Mouse (Mus musculus) urinary bladder, adult 18-20 months (tissue): ENCODE measurements at regions not wholly inside any gene's neighbourhood (a gene's known extent, or its start where the extent isn't known, plus 50 kb on each side); places are given as distances from the start of the nearest gene placed in this dataset.
A peak's percentile ranks its signal among the peaks of the same experiment; 100 is the strongest.

Source experiments
- DNase-seq, 2 experiments: peaks; one replicate each; pipeline ENCODE4 v3.0.0; 2022; ENCODE audit warnings: low spot score in 2 of 2, mixed read lengths in 2 of 2

DNA sequence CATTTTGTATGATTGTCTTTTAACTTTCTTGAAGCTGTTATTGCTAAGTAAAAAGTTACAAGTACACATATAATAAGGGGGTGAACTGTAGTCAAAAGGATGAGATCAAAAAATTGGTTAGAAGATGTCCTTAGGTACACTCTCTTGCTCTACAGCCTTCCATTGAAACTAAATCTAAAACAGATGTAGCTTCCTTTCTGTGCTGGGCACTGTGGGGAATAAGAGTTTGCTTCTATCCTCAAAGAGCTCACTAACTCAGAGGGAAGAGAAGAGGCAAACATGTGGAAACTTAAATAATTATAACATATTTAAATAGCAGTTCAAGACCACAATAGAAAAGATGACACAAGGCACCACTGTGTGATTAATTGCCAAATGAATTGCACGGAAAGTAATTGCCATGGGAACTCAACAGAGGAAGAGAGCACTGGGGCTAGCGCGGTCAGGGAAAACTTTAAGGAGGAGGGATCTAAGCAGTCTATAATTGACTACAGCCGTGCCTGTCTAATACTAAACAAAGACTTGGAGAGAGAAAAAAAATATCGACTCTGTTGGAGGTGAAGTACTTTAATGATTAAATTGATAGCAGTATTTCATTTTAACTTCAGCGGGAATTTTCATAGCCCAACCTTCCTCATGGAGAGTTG is 57.9 kb upstream of the Ammecr1 start:
- no peak for DNase-seq

DNA sequence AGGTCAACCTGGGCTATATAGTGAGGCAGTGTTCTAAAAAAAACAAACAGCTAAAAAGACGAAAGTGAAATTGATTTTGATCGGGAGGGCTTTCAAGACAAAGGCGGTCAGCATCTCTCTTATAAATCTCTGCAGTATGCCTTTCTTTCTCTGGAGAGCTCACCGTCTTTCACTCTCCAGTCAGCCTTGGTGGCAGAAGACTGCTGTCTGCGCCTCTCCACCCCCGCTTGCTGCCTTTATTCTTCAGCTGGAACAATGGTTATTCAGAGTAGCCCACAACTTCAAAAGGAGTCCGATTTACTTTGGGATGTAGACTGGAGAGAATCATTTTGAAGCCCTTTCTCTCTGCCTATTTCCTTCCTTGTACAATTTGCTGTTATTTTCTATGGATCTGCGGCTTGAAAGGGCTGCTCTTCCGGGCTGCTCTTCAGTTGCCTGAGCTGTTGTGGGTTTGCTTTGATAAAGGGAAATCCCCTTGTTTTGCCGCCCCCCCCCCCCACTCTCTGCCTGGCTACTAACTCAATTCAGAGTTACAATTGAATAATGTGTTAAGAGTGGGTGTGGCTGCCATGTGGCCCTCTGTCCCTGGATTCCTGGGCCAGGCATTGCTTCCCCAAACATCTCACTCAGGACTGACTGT is 64.0 kb upstream of the Ammecr1 start:
- DNase-seq: no peak

DNA sequence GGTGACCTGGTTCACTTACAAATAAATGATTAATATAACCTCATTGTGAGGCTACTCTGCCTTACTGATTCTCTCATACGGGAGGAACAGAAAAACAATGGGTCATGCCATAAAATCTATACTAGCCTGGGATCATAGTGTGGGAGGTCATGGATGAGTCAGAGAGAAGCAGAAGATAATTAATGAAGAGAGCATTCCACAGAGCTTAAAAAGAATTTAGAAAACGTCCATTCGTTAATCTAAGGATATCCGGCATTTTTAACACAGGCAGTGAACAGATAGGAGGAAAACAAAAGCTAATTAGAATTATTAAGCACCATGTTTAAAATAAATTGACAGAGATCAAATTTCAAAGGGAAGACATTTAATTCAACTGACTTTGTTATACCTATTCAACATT is 59.5 kb upstream of the Rtl9 start:
- DNase-seq: no peak

DNA sequence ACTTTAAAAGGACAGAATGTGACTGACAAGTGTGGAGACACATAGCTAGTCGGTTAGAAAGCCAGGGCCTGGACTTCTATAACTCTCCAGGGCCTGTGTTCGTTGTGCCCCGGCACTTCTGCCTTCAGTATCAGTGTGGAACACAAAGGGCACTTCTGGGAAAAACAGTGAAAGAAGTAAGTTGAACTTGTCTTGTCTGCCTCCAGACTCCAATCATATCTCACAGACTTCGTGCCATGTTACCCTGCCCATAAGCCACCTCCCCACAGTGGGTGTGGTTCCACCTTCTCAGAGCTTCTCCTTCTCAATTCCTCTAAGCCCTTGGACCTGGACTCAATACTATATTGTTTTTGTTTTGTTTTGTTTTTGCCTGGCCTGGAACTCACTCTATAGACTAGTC is 55.1 kb upstream of the Rtl9 start:
- no peak for DNase-seq

DNA sequence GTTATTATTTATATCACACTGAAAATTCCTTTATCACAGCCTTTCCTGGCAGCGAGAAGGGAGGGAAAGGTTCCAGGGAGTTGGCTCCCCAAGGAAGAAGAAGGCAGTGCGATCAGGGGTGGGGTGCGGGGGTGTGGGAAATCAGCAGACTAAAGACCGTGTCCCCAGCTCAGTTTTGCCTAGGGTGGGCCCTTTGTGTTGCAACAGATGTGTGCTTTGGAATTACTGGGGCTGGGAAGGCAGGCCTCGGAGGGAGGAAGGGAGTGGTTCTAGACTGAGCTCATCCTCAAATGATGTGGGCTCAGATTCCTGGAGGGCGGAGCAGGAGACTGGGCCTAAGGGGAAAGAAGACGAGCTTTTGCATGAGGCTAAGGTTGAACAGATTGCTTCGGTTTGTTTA is 53.1 kb upstream of the Rtl9 start:
- peak in 1 of 2 experiments; percentile 52 for DNase-seq
